Mouse (Mus musculus) embryonic fibroblast, embryonic 13.5 days (primary cell): ENCODE results near the gene Anks1b.

Experiments
- CTCF ChIP-seq: IDR thresholded peaks from 2 replicates; pipeline ENCODE4 v1.5.1; 2011; ENCODE audit warnings: mild to moderate bottlenecking, control low read depth, low read length, moderate library complexity, borderline replicate concordance; ENCODE audit not compliant: insufficient read depth
- POLR2A ChIP-seq: IDR thresholded peaks from 2 replicates; pipeline ENCODE4 v1.6.1; 2011; ENCODE audit warnings: low read depth, mild to moderate bottlenecking, control low read depth, low read length, moderate library complexity

- no peak for TF ChIP-seq CTCF
- no peak for TF ChIP-seq POLR2A
Observed at GRCm38 (mm10) chr10:90697413-90697812, 824.1 kb downstream of the Anks1b start.
